Mouse (Mus musculus): ENCODE measurements at regions not wholly inside any gene's neighbourhood (a gene's known extent, or its start where the extent isn't known, plus 50 kb on each side); places are given as distances from the start of the nearest gene placed in this dataset.

DNA sequence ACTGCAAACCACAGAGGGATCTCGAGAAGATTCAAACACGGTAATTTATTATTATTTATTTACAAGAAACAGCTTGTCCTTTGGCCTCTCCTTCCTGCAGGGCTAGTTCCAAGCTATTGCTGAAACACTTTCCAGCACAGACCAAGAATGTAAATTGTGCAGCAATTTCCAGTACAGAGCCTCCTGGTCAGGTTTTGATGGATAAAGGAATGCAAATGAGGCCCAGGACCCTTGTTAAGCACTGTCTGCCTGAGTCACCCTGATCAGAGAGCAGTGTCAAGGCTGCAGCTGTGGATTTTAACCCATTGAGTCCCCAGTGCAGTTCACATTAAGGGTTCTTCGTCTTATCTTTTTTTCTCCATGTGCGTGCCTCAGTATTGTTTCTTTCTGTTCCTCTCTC lies 142.3 kb upstream of the Zkscan2 start:
- DNase-seq (ENCODE audit: low spot score in 2 of 2): no peak

DNA sequence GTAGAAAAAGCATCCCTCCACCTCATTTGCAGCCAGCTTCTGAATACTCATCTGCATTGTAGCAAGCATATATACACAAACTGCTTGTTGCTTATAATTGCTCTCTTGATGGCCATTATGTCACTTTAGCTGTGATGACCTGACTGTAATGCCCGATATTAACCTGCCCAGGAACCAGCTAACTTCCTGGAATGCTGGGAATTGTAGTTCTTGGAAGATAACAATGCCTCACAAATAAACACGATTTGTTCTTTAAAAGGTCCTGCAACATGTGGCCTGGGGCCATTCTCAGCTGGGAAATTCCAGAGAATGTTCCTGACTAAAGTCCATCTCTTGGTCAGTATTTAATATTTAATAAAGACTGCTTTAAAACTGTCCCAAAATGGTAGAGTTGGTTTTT lies 143.2 kb upstream of the Zkscan2 start:
- no peak for DNase-seq (ENCODE audit: low spot score in 2 of 2)

DNA sequence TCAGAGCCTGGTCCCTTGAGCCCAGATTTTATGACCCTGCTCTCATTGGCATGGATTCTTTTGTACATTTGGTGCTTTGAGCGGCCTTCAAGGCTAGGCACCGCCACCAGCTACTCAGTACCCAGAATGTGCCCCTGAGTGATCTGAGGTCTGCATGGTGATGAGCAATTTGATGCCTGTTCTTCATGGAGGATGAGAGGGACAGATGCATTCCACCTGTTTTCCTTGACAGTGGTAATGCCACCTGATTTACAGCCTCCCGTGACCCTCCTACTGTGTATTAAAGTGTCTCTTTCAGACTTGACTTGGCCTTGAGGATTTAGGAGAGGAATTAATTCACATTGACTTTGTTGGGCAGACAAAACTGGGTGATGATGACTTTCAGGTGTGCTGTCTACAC lies 145.3 kb upstream of the Zkscan2 start:
- no peak for DNase-seq (ENCODE audit: low spot score in 2 of 2)

DNA sequence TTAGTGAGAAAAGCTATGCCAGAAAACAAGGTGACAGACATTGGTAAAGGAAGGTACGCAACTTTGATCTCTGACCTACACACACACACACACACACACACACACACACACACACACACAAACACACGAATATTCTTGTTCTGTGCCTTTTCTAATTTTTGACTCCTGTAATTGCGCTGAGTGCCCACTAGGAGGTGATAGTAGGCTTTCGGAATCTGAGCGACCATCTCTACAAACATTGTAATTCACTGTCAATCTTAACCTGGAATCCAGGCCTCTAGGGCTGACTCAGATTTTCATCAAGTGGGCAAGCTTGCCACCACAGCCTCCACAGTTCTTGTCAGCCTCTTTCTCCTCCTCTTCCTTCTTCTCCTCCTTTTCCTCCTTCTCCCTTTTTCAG lies 165.2 kb upstream of the Zkscan2 start:
- DNase-seq (ENCODE audit: low spot score in 2 of 2): no peak

DNA sequence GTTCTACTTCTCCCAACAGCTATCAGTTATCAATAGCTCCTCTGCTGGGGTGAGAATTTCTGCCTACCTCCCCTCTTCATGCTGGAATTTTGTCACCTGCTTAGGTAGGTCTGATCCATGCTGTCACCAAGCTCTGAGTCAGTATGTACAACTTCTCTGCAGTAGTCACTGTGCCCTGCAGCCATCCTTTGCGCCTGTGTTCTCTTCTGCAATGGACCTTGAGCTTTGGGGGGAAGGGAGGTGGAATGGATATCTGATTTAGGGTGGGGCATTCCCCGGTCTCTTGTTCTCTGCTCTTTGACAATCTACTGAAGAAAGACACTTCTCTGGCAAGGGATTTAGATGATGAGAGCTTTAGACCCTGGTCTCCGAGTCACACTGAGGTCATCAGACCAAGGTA lies 184.5 kb upstream of the Zkscan2 start:
- DNase-seq (ENCODE audit: low spot score in 2 of 2): no peak

DNA sequence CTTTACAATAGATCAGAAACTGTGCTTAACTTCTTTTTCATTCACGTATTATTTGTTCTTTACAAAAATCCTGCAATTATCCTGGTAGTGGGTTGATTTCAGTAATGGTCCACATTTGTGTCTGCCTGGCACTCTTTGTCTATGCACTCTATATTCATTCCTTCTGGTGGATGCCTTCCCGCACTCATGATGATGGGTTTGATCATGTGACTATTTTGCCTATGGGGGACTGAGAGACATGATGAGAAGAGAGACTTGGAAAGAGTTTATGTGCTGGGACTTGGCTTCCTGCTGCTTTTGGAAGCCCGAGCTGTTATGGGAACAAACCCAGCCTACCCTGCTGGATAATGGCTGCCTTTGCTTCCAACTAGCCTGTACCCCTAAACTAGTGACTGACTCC lies 186.3 kb upstream of the Zkscan2 start:
- no peak for DNase-seq (ENCODE audit: low spot score in 2 of 2)

DNA sequence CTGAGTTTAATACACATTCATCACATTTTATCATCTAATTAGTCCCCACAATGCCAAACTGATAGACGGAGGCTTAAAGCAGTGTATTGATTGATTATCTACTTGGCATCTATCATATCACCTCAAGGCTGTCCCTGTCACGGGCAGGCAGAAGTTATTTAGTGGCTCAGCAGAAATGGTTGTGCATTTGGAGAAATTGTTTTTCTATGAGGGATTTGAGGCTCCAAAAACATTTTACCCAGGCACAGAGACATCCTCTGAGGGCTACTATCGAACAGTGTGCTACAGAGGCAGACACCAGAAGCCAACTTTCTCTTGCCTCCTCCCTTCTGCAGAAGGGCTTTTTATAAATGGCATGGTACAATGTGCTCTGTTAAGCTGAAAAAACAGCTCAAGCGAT lies 230.8 kb upstream of the Zkscan2 start:
- peak; percentile 2 to 11 for DNase-seq (ENCODE audit: low spot score in 2 of 2)

DNA sequence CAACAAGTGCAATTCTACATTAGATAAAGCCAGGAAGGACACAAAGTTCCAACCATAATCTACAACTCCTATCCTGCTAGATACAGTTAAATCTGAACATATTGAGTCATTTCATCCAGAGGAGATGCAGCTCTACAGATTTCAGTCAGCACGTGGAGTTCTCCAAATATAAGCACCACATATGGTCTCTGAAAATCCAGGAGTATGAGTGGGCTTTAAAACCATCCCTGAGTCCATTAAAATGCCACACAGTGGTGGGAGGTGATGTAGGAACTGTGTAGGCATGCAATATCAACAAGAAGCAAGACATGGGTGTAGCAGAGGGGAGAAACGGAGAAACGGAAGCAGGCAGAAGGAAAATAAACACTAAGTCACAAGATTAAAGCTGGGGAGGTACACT lies 232.8 kb upstream of the Zkscan2 start:
- peak in 1 of 2 experiments; percentile 22 for DNase-seq (ENCODE audit: low spot score in 2 of 2)

DNA sequence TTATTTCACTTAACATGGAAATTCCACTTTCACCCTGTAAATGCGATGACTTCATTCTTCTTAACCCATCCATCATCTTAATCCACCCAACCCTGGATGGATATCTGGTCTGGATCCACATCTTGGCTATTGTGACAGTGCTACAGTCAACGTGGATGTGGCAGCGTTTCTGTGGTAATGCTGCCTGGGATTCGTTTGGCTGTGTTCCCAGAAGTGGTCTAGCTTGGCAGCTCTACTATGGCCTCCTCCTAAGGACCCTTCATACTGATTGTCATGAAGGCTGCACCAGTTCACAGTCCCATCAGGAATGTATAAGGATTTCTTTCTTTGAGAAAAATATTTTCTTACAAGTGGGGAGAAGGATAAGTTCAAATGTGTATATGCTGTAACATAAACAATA lies 234.7 kb upstream of the Hs3st4 start:
- no peak for DNase-seq (ENCODE audit: low spot score in 2 of 2)

DNA sequence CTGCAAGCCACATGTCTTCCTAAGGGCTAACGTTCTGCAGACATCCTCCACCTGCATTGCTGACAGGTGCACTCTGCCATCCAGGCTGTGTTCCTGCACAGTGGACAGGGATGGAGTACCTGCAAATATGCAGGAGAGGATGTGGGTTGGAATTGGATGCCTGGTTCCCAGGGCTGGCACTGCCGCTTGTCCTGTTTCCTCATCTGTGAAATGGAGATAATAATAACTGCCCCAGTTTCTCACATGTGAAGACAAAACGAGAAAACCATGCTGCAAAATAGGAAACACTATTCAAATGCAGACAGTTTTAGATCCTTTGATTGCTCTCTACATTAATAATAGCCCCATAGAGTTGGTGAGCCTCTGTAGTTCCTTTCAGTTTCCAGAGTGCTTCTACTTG lies 229.4 kb upstream of the Hs3st4 start:
- DNase-seq (ENCODE audit: low spot score in 2 of 2): no peak

DNA sequence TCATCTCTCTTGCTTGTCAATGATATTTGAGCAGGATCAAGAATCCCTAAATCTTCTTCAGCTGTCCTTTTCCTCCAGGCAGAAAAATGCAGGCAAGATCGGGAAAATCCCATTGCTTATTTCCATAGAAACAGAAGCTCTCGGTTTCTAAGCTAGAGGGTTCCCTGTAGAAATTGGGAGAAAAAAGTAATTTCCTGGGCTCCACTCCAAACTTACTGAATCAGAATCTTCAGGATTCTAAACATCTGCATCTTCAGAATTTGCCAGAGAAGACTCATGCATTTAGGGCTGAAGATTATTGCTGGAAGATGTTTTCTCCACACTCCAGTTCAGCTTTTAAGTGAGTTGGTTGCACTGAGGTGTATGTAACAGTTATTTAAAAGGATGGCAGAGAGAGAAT lies 187.6 kb upstream of the Hs3st4 start:
- peak in 1 of 2 experiments; percentile 35 for DNase-seq (ENCODE audit: low spot score in 2 of 2)

DNA sequence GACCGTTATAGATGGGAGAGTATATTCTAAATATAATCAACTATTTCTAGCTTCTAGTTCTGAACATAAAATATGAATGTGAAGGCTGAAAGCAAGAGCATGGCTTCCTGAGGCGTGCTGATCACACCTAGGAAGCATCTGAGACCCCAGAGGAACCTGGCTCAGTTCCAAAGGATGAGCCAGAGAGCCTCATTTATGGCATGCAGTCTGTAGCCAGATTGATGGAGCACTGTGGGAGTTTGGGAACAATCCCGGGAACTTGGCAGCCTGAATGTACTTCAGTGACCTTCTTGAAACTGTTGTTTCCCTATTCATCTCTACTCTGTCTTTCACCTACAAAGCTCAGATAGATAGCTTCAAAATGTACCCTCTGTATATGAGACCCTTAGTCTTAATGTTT lies 186.6 kb upstream of the Hs3st4 start:
- DNase-seq (ENCODE audit: low spot score in 2 of 2): peak in 1 of 2 experiments; percentile 3

DNA sequence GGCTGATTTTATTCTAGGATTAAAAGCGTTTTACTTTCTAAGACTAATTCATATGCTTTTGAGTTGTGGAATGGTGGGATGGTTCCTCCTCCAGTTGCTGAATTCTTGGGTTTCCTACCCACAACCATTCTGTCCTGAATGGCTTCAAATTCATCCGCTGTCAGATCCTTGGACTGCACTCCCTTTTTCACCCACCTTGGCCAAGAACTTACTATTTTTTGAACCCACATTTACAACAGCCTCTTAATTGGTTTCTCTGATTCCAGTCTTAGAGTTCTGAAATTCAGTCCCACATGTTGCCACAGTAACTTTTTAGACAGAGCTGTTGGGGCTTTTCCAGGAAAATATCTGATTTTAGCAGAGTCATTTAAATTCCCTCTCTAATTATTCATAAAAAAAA lies 177.0 kb upstream of the Hs3st4 start:
- no peak for DNase-seq (ENCODE audit: low spot score in 2 of 2)

DNA sequence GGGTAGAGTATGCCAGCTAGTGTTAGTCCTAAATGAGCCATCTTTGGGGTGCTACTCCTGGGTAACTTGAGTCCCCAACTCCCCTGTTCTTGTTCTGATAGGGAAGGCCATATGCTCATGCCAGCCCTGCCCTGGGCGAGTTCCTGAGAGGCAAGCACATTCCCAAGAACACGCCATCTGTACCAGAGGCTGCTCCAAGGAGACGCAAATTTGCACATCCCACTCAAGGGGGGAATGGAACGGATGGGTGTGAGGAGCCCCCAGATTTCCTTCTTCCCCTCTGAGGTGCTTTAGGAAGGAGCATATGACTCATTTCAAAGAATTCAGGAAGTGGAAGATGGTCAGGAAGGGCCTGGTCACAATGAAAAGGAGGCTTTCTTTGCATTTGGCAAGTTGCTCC lies 158.7 kb upstream of the Hs3st4 start:
- DNase-seq (ENCODE audit: low spot score in 2 of 2): peak in 1 of 2 experiments; percentile 28

DNA sequence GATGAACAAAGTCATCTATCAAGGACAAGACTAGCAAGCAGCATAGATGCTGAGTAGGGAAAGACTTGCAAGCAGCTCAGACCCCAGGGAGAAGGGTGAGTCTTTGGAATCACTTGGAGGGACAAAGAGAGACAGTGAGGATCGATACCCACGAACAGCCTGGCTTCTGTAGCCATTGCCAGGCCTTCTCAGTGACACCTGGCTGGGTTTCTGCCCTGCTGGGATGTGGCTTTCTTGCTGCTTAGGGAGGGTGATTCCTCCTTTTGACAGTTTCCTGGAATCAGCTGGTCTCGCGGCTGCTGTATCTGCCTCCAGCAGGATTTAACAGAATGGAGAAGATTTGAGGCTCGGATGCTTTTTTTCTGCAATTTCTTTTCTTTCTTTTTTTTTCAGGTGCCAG lies 156.3 kb upstream of the Hs3st4 start:
- DNase-seq (ENCODE audit: low spot score in 2 of 2): peak in 1 of 2 experiments; percentile 6

DNA sequence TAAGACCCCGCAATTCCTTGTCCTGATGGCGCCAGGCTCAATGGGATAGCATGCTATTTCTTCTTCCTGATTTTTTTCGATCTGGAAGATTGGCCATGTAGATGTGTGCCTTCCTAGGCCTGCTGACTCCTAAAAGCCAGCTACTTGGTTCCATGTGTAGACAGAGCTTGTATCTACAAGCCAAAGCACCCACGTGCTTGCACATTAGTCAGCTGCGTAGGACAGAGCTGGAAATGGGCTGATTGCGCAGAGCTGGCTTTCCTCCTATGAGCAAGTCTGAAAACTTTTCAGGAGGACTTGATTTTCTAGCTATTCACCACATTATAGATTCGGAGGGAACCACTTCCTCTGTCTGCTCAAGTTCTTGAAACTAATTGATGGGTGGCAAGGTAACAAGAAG lies 140.1 kb upstream of the Hs3st4 start:
- DNase-seq (ENCODE audit: low spot score in 2 of 2): no peak

DNA sequence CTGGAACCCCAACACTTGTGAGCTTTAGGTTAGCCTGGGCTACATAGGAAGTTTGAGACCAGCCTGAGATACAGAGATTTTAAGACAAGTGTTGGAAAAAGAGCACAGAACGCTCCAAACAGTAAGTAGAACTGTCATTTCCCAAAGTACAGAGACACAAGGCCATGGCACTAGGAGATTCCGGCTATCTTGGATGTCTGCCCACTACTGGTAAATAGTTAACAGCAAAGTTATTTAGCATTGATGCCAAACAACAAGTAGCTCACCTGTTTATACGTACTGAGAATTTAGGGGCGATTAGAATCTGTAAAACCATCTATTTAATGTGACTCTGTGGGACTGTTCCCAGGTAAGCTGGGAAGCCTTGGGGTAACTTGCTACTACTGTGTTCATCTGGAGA lies 135.6 kb upstream of the Hs3st4 start:
- DNase-seq (ENCODE audit: low spot score in 2 of 2): no peak

DNA sequence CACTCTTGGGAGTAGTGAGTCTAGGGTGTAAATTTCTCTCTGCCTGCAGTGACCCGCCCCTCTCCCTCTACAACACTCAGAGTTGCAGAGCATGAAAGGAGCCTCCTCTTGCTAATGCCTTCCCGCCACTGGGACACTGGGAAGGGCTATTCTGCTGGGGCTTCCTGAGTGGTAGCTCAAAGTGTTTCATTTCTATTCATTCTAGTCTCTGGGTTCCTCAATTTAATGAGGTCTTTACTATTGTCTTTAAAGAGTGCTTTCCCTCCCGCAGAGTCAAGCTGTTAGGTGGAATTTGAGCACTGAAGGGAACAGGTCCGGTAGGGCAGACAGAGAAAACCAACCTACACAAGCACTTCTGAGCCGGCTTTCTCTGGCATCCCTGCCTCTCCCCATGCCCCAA lies 134.0 kb upstream of the Hs3st4 start:
- DNase-seq (ENCODE audit: low spot score in 2 of 2): no peak

DNA sequence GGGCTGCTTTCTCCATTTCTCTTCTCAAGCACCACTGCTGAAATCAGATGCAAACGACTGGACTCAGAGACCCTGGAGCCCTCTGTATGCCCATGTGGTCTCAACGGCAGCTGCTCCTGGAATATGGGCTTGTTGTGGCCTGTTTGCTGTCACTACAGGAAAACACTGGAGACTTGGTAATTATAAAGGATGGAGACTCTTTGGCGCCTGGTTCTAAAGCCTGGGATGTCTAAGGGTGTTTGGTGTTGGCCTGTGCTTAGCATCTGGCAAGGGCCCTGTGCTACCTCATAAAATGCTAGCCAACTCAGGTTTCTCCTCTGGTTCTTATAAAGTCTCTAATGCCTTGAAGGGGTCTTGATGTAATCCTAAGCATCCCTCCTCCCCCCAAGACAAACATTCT lies 133.4 kb upstream of the Hs3st4 start:
- DNase-seq (ENCODE audit: low spot score in 2 of 2): no peak

DNA sequence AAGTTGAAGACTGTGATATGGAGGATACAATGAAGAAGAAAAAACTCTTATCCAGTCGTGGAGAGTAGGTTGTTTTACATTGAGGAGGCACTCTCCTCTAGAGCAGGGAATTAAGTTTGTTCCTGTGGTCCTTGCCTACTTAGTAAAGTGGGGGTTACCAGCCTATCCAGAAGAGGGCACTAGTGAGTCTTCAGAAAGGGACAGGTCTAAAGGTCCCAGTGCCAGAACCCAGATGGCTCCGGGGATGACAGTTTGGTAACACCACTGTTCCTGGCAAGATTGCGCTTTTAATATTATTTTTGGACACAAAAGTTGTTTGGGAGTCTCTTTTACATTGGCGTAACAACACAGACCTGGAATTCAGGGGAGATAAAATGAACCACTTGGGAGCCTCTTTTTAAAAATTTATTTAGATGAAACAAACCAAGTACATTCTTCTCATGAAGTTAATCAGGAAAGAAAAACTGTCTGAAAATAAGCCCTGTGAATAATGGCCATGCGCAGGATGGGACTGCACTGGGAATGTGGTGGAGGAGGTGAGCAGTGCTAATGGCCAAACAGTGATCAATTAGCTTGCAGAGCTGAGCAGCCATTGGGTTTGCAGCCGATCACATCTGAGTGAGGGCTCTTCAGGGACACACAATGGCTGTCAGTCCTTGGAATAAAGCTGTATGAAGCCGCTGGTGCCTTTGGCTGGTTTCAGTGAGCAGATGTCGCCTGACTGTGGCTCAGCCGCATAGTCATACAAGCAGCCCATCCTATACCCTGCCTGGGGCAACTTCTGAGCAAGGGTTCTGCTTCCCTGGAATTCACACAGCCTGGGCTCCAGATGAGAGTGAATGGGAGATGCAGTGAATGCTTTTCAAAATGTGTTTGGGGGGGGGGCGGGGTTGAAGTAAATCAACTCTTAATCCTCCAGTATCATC lies 132.1 kb upstream of the Hs3st4 start:
- peak in 1 of 2 experiments; percentile 13 for DNase-seq (ENCODE audit: low spot score in 2 of 2)

DNA sequence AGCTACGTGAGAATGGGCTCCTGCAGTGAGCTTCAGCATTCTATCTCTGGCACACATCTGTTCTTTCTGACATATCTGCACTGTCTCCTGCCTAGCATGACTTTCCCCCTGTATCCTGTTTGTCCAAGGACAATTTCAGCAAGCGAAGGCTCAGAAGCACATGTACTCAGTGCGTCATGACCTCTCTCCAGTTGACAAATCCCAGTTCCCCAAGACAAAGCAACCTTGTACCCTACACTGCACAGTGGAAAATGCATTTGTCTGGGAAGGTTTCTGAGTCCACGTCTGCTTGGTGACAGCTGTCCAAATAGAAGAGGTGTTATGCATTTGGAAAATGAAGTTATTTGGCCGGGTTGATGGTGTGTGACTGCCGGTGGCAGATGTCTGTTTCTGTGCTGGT lies 125.1 kb upstream of the Hs3st4 start:
- DNase-seq (ENCODE audit: low spot score in 2 of 2): no peak

DNA sequence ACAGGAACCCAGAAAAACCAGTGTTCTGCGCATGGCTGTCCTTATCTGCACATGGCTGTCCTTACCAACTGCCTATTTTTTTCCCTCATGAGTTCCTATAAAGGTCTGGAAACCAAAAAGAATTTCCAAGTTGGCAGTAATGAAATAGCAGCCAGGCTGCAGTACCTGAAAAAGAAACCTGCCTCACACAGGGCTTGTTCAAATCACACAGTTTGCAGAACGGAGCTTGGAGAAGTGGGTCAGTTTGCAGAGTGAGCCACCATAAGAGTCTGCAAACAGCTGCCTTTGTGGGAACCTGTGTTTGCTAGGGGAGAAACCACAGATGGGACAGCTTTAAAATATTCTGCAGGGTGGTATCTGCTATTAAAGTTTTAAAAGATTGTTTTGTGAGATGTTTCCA lies 121.0 kb upstream of the Hs3st4 start:
- no peak for DNase-seq (ENCODE audit: low spot score in 2 of 2)

DNA sequence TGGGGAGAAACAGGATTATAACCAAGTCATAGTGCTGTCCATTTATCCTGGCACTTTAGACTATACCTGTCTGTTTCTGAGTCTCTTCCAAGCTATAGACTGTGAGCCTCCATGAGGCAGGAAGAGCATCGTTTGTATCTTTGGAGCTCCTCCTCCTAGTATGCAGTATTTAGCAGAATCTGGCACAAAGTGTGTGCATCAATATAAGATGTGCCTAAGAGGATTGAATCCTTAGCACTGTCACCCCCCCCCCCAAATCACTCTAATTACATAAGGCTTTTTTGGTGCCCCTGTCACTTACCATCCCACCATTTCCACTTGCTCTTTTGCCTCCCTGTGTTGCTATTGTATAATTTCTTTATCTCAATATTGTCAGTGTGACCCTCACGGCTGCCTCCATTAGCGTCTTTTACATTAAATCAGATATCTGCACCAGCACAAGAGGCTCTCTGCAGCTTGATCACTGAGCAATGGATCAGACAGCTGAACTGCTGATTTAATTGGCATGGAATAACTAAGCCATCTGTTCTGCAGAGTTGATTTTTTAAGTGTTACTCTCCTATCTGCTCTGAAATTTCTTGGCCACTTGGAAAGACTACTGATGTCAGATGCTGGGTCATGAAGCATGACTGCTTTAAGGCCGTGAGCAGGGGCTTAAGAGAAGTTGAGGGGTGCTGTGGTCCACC lies 85.8 kb upstream of the Hs3st4 start:
- peak; percentile 16 to 64 for DNase-seq (ENCODE audit: low spot score in 2 of 2)

Measured in layer of hippocampus, postnatal 14 days (tissue).